Mouse (Mus musculus) R1 (cell line): ENCODE results near the gene Polr2c.

Experiments used
- DNase-seq: peaks from one replicate; pipeline ENCODE4 v3.0.0-alpha.2; 2018; ENCODE audit warnings: low read depth, low spot score

Polr2c gene

GRCm38 (mm10) chr8:94880742-94881141, 23.5 kb downstream of the Polr2c start:
- DNase-seq = no peak

GRCm38 (mm10) chr8:94888383-94889036, 31.3 kb downstream of the Polr2c start:
- DNase-seq = no peak

GRCm38 (mm10) chr8:94892917-94893316, 35.7 kb downstream of the Polr2c start:
- DNase-seq = no peak

DNA sequence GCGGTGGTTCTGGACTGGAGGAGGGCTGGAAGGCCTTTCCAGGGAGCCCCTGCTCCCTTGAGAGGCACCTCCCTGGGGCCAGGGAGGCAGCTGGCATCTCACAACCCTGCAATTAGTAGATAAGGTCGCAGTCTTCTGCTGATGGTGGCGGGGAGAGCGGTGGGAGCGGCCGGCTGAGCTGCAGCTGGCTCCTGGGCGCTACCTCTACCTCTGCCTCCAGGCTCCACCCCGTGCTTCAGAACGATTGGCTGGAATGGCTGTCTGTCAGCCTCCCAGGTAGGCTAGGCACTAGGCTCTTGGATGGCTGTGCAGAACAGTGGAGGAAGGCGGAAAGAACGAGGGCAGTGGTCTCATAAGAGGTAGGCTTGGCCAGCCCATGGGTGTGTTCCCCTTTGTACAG, 42.0 kb downstream of the Polr2c start:
- DNase-seq = peak; percentile 84

GRCm38 (mm10) chr8:94900617-94901016, 43.4 kb downstream of the Polr2c start:
- no peak for DNase-seq

DNA sequence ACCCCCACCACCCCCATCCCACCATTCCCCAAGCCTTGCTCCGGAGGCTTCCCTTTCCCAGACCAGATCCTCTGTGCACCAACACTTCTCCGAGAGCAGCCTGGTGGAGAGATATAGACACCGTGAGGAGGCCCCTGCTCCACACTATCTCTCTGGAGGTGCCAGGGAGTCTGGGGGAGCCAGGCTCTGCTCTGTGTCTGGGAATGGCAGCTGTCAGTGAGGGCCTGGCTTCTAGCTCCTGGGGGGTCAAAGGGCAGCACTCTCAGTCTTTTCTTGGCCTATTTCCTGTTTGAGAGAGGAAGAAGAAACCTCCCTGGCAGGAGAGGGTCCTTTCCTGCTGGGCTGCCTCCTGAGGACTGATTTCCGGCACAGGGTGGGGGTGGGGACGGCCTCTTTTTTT, 43.8 kb downstream of the Polr2c start:
- DNase-seq = peak; percentile 54

DNA sequence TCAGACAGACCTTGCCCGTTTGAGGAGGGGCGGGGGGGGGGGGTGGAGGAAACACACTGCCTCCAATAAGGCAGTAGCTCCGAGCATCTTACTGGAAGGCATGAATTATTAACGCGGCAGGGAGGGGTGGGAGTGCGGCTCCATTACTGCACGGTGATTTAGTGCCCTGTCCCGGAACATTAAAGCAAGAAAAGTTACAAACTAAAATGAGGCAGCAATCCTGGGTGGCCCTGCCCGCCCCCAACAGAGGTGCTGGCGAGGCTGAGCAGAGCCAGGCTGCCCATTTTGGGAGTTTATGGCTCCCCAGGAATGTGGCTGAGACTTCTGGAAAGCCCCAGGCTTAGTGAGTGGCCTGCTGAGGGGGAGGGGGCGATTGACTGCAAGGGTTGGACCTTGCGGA, 46.5 kb downstream of the Polr2c start:
- DNase-seq = no peak

DNA sequence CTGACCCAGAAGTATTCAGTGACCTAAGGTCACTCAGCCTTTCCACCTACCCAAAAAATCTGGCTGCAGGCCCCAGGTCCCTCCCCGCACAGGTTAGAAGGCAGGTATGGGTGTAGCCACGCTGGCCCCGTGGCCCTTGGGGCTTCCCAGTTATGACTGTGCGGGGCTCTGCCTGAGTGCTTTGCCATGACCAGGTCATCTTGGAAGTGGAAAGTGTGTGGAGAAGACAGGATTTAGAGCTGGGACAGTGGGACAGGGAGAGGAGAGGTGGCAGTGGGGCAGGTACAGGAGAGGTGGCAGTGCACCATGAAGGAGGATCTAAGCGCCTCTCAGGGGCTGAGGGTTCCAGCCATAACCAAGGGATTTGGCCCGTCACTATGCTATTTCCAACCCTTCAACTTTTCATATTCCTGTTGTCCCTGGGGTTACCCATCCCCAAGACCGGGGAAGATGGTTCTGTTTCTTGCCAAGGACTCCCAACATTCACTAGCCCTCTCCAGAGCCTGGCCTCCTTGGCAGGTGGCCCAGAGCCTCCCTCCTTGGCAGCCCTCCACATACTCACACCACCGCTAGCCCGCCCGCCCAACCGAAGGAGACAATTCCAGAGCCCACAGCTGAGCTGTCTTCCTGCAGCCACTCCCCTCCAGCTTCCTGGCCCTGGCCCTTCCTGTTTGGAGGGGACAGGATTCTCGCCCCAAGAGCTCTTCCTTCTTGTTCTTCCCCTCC, 47.4 kb downstream of the Polr2c start:
- DNase-seq = no peak

DNA sequence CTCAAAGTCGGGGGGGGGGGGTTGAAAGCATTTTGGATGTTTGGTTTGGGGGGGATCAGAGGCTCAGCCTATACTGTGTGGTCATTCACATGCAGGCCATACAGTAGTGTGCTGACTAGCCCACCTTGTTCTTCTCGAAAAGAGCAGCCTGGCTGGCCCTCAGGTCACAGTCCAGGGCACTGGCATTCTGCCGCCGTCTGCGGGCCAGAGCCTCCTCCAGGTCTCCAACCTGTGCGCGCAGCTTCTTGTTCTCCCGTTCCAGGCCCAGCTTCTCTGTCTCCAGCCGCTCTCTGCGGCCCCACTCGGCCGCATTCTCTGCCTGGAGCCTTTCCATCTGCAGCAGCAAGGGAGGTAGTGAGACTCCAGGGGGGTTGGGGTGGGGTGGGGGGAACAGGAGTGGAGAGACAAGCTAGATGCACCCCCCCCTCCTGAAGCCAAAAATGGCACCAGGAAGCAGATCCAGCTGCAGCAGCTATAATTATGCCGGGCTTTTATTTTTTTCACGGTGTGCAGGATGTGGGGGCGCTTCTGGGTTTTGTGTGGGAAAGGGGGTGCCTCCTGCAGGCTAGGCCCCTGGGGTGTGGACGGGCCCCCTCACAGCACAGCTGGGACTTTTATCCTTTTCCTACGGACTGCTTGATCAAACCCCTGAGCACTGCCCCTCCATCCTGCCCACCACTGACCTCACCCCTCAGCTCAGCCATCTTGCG, 50.5 kb downstream of the Polr2c start:
- no peak for DNase-seq

- peak; percentile 88 for DNase-seq
Observed at GRCm38 (mm10) chr8:94908847-94909246, 51.6 kb downstream of the Polr2c start.

DNA sequence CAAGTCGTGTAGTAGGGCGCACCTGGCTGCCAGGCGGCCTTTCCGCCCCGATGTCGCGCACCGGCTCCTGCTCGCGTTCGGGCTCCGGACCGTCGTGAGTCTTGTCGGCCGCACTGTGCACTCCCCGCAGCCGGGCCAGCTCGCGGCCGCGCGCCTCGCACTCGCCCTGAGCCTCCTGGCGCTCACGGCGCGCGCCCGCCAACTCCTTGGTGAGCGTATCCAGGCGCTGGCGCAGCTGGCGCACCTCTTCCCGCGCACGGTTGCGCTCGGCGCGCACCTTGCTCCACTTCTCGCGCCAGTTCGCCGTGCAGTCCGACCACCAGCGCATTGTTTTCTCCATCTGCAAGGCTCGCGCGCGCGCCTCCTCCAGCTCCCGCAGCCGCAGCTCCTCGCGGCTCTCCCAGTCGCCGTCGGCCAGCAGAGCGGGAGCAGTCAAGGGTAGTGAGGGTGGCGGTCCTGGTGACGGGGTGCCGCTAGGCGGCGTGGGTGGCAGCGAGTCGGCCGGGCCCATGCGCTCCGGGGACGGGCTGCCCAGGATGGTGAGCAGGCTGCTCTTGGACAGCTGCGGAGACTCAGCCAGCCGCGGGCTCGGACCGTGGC, 55.9 kb downstream of the Polr2c start:
- DNase-seq = peak; percentile 85

GRCm38 (mm10) chr8:94914256-94914655, 57.0 kb downstream of the Polr2c start:
- DNase-seq = no peak

GRCm38 (mm10) chr8:94914701-94915101, 57.5 kb downstream of the Polr2c start:
- DNase-seq = no peak

DNA sequence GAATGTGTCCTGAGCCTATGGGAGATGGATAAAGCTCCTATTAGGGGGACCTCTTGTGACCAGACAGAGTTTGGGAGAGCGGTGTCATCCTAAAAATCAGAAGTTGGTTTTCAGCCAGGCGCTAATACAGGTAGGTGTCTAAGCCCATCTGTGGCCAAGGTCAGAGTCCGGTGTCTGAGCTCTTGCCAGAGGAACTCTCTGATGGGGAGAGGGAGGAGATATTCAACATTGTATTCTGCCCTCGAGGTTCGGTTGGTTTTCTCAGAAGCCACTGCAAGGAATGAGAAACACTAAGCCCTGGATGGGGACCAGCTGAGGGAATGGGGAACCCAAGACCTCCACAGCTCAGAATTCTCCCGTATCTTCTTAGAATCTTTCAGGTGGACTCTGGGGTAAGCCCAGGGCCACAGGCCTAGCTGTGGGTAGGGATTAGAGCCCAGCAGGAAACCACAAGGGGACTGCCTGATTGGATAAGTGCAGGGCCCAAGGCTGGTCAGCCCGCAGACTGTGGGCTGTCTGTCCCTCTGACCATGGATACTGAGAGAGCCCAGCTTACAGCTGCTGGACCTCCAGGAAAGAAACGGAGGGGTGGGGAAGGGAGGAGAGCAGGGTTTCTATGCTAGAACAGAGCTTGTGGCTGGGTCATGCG, 59.2 kb downstream of the Polr2c start:
- no peak for DNase-seq

GRCm38 (mm10) chr8:94916960-94917324, 59.7 kb downstream of the Polr2c start:
- no peak for DNase-seq

DNA sequence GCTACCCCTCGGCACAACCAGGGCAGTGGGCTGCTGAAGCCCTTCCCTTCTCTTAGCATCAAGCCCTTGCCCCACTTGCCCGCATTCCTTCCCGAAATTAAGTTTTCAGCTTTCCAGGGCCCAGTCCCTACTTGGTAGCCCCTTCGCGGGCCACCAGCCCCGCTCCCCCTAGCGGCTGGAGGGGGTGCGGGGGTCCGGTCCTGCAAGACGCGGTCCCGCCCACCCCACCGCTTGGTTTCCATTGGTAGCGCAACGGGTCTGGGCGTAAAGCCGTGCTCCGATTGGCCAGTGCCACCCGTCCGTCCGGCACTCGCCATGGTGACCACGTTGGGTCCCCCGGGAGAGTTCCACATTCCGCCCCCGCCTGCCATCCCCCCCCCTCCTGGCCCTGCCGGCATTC, 60.1 kb downstream of the Polr2c start:
- DNase-seq = peak; percentile 96

- peak; percentile 47 for DNase-seq
Observed at GRCm38 (mm10) chr8:94917851-94918495, 60.7 kb downstream of the Polr2c start, which contains the start of gene Ccdc102a. Gene Ccdc102a, minus strand, starts transcription at chr8:94918098.

- DNase-seq = no peak
Observed at GRCm38 (mm10) chr8:94919256-94919655, 62.0 kb downstream of the Polr2c start.

GRCm38 (mm10) chr8:94922176-94922575, 64.9 kb downstream of the Polr2c start:
- no peak for DNase-seq

GRCm38 (mm10) chr8:94922602-94923001, 65.4 kb downstream of the Polr2c start:
- DNase-seq = peak; percentile 76
